Mouse (Mus musculus) liver, embryonic 14.5 days (tissue): Measurements from ENCODE around the gene Rasgef1b.

Source experiments
- CTCF ChIP-seq: IDR thresholded peaks from 2 replicates; pipeline ENCODE4 v1.5.1; 2016; ENCODE audit warnings: antibody characterized with exemption, low read depth, control low read depth
- EP300 ChIP-seq: IDR thresholded peaks from 2 replicates; pipeline ENCODE4 v1.6.1; 2016; ENCODE audit warnings: antibody characterized with exemption, low read depth

- TF ChIP-seq EP300 (no peak), CTCF (no peak)
Measured at GRCm38 (mm10) chr5:99329065-99329464, 399.8 kb downstream of the Rasgef1b start.
